Mouse (Mus musculus) MEL (cell line): Measurements from ENCODE around the gene Tpst2. TPM values are rescaled to one million over a fixed set of nuclear protein-coding genes. Genes with fewer than 3 reads are reported as not detected.

ENCODE experiments used
- DNase-seq: peaks from one replicate; pipeline ENCODE4 v3.0.0; 2011; ENCODE audit warnings: low read depth, low spot score
- H3K27ac ChIP-seq: 2 replicates; pipeline ENCODE4 v1.5.1; 2012; ENCODE audit warnings: low read depth, mild to moderate bottlenecking, control low read depth, low read length, moderate library complexity; ENCODE audit not compliant: control insufficient read depth
- H3K27me3 ChIP-seq, 2 experiments: fragments of 150-350 bp in 1 of 2; sonication (generic) in 1 of 2; 2 replicates each; pipeline ENCODE4 v1.6.1; 2012; ENCODE audit warnings: low read length in 2 of 2, mild to moderate bottlenecking in 2 of 2, improper control_type of control experiment in 1 of 2, moderate library complexity in 1 of 2; ENCODE audit not compliant: insufficient read depth in 2 of 2, control insufficient read depth in 1 of 2
- H3K36me3 ChIP-seq, 2 experiments: 2 replicates each; pipeline ENCODE4 v1.6.1; 2012 to 2014; ENCODE audit warnings: low read length in 2 of 2, improper control_type of control experiment in 1 of 2, inconsistent platforms in 1 of 2, mild to moderate bottlenecking in 1 of 2; ENCODE audit not compliant: insufficient read depth in 2 of 2, control insufficient read depth in 1 of 2
- H3K4me1 ChIP-seq, 2 experiments: fragments of 150-350 bp in 1 of 2; sonication (generic) in 1 of 2; 2 replicates each; pipeline ENCODE4 v1.6.1; 2012; ENCODE audit warnings: low read length in 2 of 2, improper control_type of control experiment in 1 of 2, mild to moderate bottlenecking in 1 of 2; ENCODE audit not compliant: insufficient read depth in 2 of 2, control insufficient read depth in 1 of 2
- H3K4me3 ChIP-seq, 2 experiments: fragments of 150-350 bp in 1 of 2; sonication (generic) in 1 of 2; 2 replicates each; pipeline ENCODE4 v1.5.1; 2012; ENCODE audit warnings: low read depth in 2 of 2, low read length in 2 of 2, mild to moderate bottlenecking in 2 of 2, moderate library complexity in 2 of 2, control low read depth in 1 of 2, improper control_type of control experiment in 1 of 2; ENCODE audit not compliant: control insufficient read depth in 1 of 2, insufficient read depth in 1 of 2
- H3K79me2 ChIP-seq: 2 replicates; pipeline ENCODE4 v1.6.1; 2012; ENCODE audit warnings: mild to moderate bottlenecking, low read length, moderate library complexity; ENCODE audit not compliant: control insufficient read depth, poor library complexity, insufficient read depth
- H3K9ac ChIP-seq: 2 replicates; pipeline ENCODE4 v1.6.1; 2012; ENCODE audit warnings: low read depth, mild to moderate bottlenecking, control low read depth, low read length, moderate library complexity; ENCODE audit not compliant: control insufficient read depth, poor library complexity, severe bottlenecking
- H3K9me3 ChIP-seq: fragments of 150-350 bp; sonication (generic); replicated peaks from 2 replicates; pipeline ENCODE4 v1.6.1; 2012; ENCODE audit warnings: mild to moderate bottlenecking, low read length, improper control_type of control experiment, moderate library complexity; ENCODE audit not compliant: insufficient read depth
- BHLHE40 ChIP-seq: IDR thresholded peaks from 2 replicates; pipeline ENCODE4 v1.6.1; 2012; ENCODE audit warnings: low read depth, mild to moderate bottlenecking, inconsistent platforms, low read length, improper control_type of control experiment, borderline replicate concordance
- HCFC1 ChIP-seq: IDR thresholded peaks from 2 replicates; pipeline ENCODE4 v1.6.1; 2012; ENCODE audit warnings: low read depth, mild to moderate bottlenecking, inconsistent platforms, low read length, improper control_type of control experiment, moderate library complexity
- KAT2A ChIP-seq: conservative IDR thresholded peaks from 2 replicates; pipeline ENCODE4 v1.6.1; 2012; ENCODE audit warnings: low read depth, low read length, improper control_type of control experiment, inconsistent platforms
- MXI1 ChIP-seq: IDR thresholded peaks from 2 replicates; pipeline ENCODE4 v1.6.1; 2011; ENCODE audit warnings: mild to moderate bottlenecking, low read depth, low read length, improper control_type of control experiment
- MYC ChIP-seq: IDR thresholded peaks from 2 replicates; pipeline ENCODE4 v1.6.1; 2011; ENCODE audit warnings: low read depth, mild to moderate bottlenecking, low read length, improper control_type of control experiment, moderate library complexity
- NELFE ChIP-seq: IDR thresholded peaks from 2 replicates; pipeline ENCODE4 v1.6.1; 2011; ENCODE audit warnings: low read depth, low read length, improper control_type of control experiment
- POLR2A ChIP-seq, 2 experiments: IDR thresholded peaks; 2 replicates each; pipeline ENCODE4 v1.6.1; 2011 to 2012; ENCODE audit warnings: low read length in 2 of 2, mild to moderate bottlenecking in 2 of 2, control low read depth in 1 of 2, improper control_type of control experiment in 1 of 2, low read depth in 1 of 2, moderate library complexity in 1 of 2; ENCODE audit not compliant: control insufficient read depth in 1 of 2, insufficient read depth in 1 of 2, poor library complexity in 1 of 2
- POLR2AphosphoS2 ChIP-seq: IDR thresholded peaks from 2 replicates; pipeline ENCODE4 v1.6.1; 2011; ENCODE audit warnings: low read length, improper control_type of control experiment
- POLR2AphosphoS5 ChIP-seq: IDR thresholded peaks from 2 replicates; pipeline ENCODE4 v1.6.1; 2012; ENCODE audit warnings: low read depth, borderline replicate concordance, mild to moderate bottlenecking, inconsistent platforms, low read length, moderate library complexity, mixed read lengths
- SMC3 ChIP-seq: IDR thresholded peaks from 2 replicates; pipeline ENCODE4 v1.6.1; 2011; ENCODE audit warnings: low read depth, low read length, improper control_type of control experiment
- UBTF ChIP-seq: IDR thresholded peaks from 2 replicates; pipeline ENCODE4 v1.6.1; 2012; ENCODE audit warnings: low read depth, mild to moderate bottlenecking, inconsistent platforms, low read length, improper control_type of control experiment, moderate library complexity, borderline replicate concordance; ENCODE audit not compliant: insufficient read depth
- USF2 ChIP-seq, 2 experiments: IDR thresholded peaks; 2 replicates each; pipeline ENCODE4 v1.6.1; 2011 to 2012; ENCODE audit warnings: improper control_type of control experiment in 2 of 2, low read length in 2 of 2, borderline replicate concordance in 1 of 2, inconsistent platforms in 1 of 2, low read depth in 1 of 2, mild to moderate bottlenecking in 1 of 2; ENCODE audit not compliant: insufficient read depth in 1 of 2
- ZC3H11A ChIP-seq: IDR thresholded peaks from 2 replicates; pipeline ENCODE4 v1.6.1; 2012; ENCODE audit warnings: low read depth, mild to moderate bottlenecking, inconsistent platforms, low read length, improper control_type of control experiment
- polyA plus RNA-seq, 2 experiments: library from polyadenylated mRNA; stranded (reverse) in 1 of 2; unstranded in 1 of 2; fragments of >175 nt in 1 of 2; fragments of >200 nt in 1 of 2; gene quantifications; 2 replicates each; pipeline versions ENCODE4 v1.2.1 to v1.2.4; 2012; ENCODE audit warnings: low replicate concordance in 2 of 2, low read depth in 1 of 2; ENCODE audit not compliant: insufficient read length in 2 of 2, insufficient read depth in 1 of 2, missing spikeins in 1 of 2
- total RNA-seq: library from RNA; depleted of rRNA; stranded (reverse); fragments of 300-350 nt; gene quantifications from 2 replicates; pipeline ENCODE4 v1.2.3, GENCODE M21; 2012

Tpst2 gene
- total and polyA plus RNA-seq, 3 experiments: 57.8 to 86.1 TPM; not detected in 1

DNA sequence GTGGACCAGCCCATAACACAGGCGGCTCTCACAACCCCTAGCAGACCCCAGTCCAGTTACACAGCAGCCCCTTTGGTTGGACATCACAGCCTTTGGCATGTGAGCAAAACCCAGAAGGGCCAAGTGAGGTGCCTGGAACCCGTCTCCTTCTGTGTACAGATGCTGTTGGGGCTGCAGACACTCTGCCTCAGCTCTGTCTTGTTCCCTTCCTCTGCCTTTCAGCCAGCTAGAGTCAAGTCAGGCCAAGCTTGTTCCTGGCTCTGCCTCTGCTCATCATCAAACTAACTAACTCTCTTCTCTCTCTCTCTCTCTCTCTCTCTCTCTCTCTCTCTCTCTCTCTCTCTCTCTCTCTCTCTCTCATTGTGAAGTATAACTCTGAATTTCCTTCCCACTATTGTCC, 39.9 kb upstream of the Tpst2 start:
- H3K79me2 ChIP-seq: no peaks in the 10 kb centered on the region
- no peaks in the 10 kb centered on the region for H3K27me3 ChIP-seq
- H3K9me3 ChIP-seq: no peaks in the 10 kb centered on the region
- no peak overlapping the region for H3K27ac ChIP-seq
- 0 out of 4 replicates have a peak, but pooled peaks cover 0 to under 1% of the 10 kb centered on the region in 2 experiments for H3K36me3 ChIP-seq
- TF ChIP-seq KAT2A: no peak
- TF ChIP-seq ZC3H11A: no peak
- H3K9ac ChIP-seq: no peak overlapping the region
- H3K4me1 ChIP-seq: peaks cover under 1 to 7% of the 10 kb centered on the region in 2 experiments; a peak in 2 of 4 replicates
- H3K4me3 ChIP-seq: no peak overlapping the region
- DNase-seq: no peak

DNA sequence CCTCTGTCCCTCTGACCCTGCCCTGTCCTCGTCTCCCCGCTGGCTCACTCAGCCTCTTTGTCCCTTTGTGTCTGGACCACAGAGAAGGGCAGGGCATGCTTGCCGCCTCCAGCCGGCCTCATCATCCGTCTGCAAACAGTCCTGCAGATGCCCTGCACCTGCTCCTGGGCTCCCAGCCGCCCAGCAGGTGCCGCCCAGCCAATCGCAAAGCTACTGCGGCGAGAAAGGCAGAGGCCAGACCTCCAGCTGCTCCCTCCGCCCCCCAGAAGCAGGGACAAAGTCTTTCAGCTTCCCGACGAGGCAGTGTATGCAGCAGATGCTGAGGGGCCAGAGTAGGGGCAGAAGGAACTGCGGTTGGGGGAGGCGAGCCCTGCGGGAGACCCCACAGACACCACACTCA, 39.1 kb upstream of the Tpst2 start:
- Histone ChIP-seq H3K9ac (no peak overlapping the region), H3K4me3 (no peak overlapping the region), H3K27me3 (no peaks in the 10 kb centered on the region), H3K36me3 (peaks cover 0 to 4% of the 10 kb centered on the region in 2 experiments; a peak in 1 of 4 replicates), H3K4me1 (peaks cover 4 to 10% of the 10 kb centered on the region in 2 experiments; a peak in 3 of 4 replicates), H3K9me3 (no peaks in the 10 kb centered on the region)
- no peak for DNase-seq
- TF ChIP-seq NELFE (no peak), MYC (no peak), HCFC1 (no peak)
- TF ChIP-seq, all 39 proteins: peak for 0
- Histone ChIP-seq H3K79me2 (no peaks in the 10 kb centered on the region), H3K27ac (no peak overlapping the region)

DNA sequence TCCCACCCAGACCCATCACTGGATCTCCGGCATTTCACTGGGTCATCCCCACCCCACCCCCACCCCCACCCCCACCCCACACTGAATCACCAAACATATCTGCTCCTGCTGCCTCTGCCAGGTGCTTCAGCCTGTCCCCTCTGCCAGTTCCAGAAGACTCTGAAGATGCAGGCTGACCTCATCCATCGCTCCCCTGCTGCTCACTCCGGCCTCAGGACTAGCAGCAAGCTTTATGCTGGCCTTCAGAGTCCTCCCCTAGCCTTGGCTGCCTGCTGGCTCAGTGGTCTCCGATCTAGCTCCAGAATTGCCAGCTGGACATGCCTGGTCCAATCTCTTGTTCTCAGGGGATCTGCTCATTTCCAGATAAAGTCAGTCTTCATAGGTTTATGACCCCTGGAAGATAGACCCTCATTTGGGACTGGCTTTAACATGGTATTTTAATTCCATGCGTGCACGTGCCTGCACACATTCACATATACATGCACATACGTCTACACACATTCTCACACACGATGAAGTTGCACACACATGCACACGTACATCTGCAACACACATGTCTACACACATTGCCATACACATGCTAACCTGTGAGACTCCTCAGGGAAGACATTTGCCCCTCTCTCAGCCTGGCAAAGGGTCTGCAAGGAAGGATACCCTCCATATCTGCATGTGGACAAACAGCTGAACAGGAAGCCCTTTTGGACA, 38.5 kb upstream of the Tpst2 start:
- no peaks in the 10 kb centered on the region for H3K9me3 ChIP-seq
- H3K79me2 ChIP-seq: no peaks in the 10 kb centered on the region
- no peak overlapping the region for H3K9ac ChIP-seq
- no peak overlapping the region for H3K4me3 ChIP-seq
- peaks cover 0 to 4% of the 10 kb centered on the region in 2 experiments; a peak in 1 of 4 replicates for H3K36me3 ChIP-seq
- TF ChIP-seq POLR2A (IDR thresholded peaks at IDR 0.05; ENCODE audit: control insufficient read depth in 1 of 2, insufficient read depth in 1 of 2, low read depth in 1 of 2, low read length in 2 of 2, poor library complexity in 1 of 2) (no peak), MXI1 (no peak), USF2 (IDR thresholded peaks at IDR 0.05; ENCODE audit: borderline replicate concordance in 1 of 2, insufficient read depth in 1 of 2, low read depth in 1 of 2, low read length in 2 of 2) (no peak), SMC3 (no peak), UBTF (no peak), POLR2AphosphoS2 (no peak), POLR2AphosphoS5 (no peak), BHLHE40 (no peak)
- no peak overlapping the region for H3K27ac ChIP-seq
- no peaks in the 10 kb centered on the region for H3K27me3 ChIP-seq
- DNase-seq: no peak
- H3K4me1 ChIP-seq: peaks cover 4 to 14% of the 10 kb centered on the region in 2 experiments; a peak in 3 of 4 replicates
